Mouse (Mus musculus) forebrain, embryonic 15.5 days (tissue): ENCODE data around the gene Adcy2. TPM values are rescaled to one million over a fixed set of nuclear protein-coding genes. Genes with fewer than 3 reads are reported as not detected.

Experiments used
- ATAC-seq: fragments of 200-750 bp; cut with Nextera tagmentation; replicated peaks from 2 replicates; pipeline ENCODE4 v1.8.0; 2017; ENCODE audit warnings: mild to moderate bottlenecking, moderate TSS enrichment, moderate library complexity
- H3K27ac ChIP-seq: fragments of 300-500 bp; sonication (generic); replicated peaks from 2 replicates; pipeline ENCODE4 v1.5.1; 2015; ENCODE audit warnings: mild to moderate bottlenecking, inconsistent platforms
- H3K27me3 ChIP-seq: fragments of 300-500 bp; sonication (generic); 2 replicates; pipeline ENCODE4 v1.6.1; 2015; ENCODE audit warnings: inconsistent platforms
- H3K36me3 ChIP-seq: fragments of 300-500 bp; sonication (generic); 2 replicates; pipeline ENCODE4 v1.6.1; 2015; ENCODE audit warnings: mild to moderate bottlenecking, inconsistent platforms
- H3K4me1 ChIP-seq: fragments of 300-500 bp; sonication (generic); 2 replicates; pipeline ENCODE4 v1.6.1; 2015; ENCODE audit warnings: inconsistent platforms
- H3K4me2 ChIP-seq: fragments of 300-500 bp; sonication (generic); replicated peaks from 2 replicates; pipeline ENCODE4 v1.6.1; 2015; ENCODE audit warnings: mild to moderate bottlenecking, inconsistent platforms
- H3K4me3 ChIP-seq: fragments of 300-500 bp; sonication (generic); 2 replicates; pipeline ENCODE4 v1.5.1; 2015; ENCODE audit warnings: mild to moderate bottlenecking, inconsistent platforms
- H3K9ac ChIP-seq: fragments of 300-500 bp; sonication (generic); replicated peaks from 2 replicates; pipeline ENCODE4 v1.6.1; 2015; ENCODE audit warnings: mild to moderate bottlenecking, inconsistent platforms
- H3K9me3 ChIP-seq: fragments of 300-500 bp; sonication (generic); 2 replicates; pipeline ENCODE4 v1.6.1; 2016; ENCODE audit warnings: inconsistent platforms
- WGBS: fragments of 180-500 bp; shearing (Covaris S2); methylation state at CpG from one replicate; pipeline ENCODE4 v1.1.7; 2015; ENCODE audit warnings: mixed read lengths; 5-methylcytosine and 5-hydroxymethylcytosine counted together
- polyA plus RNA-seq: library from polyadenylated mRNA; unstranded; fragments of >200 nt; fragmentation: Nextera tagmentation; extraction: Ambion mirVana; gene quantifications from 2 replicates; pipeline ENCODE4 v1.2.1, GENCODE M21; 2015

Gene Adcy2
- polyA plus RNA-seq, 1 experiment from 2014 or later, result 4.2 TPM

- H3K9me3 ChIP-seq, result no peaks in the 10 kb centered on the region
These were observed 2.8 kb upstream of the Adcy2 start for GRCm38 (mm10) chr13:69002173-69002572.

DNA sequence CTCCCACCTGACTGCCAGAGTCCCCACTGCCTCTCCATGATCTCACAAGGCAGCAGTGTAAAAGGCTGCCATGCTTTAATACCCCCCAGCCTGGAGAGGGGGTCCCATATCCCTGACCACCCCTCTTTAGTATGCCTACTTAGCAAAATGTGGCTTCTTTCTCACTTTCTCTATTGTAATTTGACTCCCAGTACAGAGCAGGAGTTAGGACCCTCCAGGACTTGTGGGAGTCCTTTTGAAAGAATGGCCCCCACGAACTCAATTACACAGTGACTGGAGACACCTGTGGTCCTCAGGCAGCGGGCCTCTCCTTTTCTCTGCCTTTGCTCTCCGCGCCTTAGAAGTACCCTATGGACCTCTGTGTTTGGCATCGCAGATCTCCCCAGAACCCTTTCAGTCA, 485 bp upstream of the Adcy2 start:
- H3K4me2 ChIP-seq, result peak overlapping the region; percentile 87
- H3K27ac ChIP-seq, result no peak overlapping the region
- peaks cover 6% of the 10 kb centered on the region; the same call in 1 of the 2 replicates for H3K27me3 ChIP-seq
- peak overlapping the region; percentile 63 for H3K4me3 ChIP-seq
- H3K4me1 ChIP-seq, result peaks cover 30% of the 10 kb centered on the region
- no peaks in the 10 kb centered on the region for H3K36me3 ChIP-seq
- ATAC-seq, result no peak
- no peaks in the 10 kb centered on the region for H3K9me3 ChIP-seq
- 47% methylated on average over 5 of the region's 5 CpGs for WGBS
- H3K9ac ChIP-seq, result peak overlapping the region; percentile 65

More at GRCm38 (mm10) chr13:69002173-69002572, 2.8 kb upstream of the Adcy2 start:
- WGBS, result 23% methylated on average over 4 of the region's 4 CpGs
- Histone ChIP-seq H3K36me3 (no peaks in the 10 kb centered on the region), H3K4me1 (peaks cover 21% of the 10 kb centered on the region), H3K4me3 (no peak overlapping the region), H3K27ac (no peak overlapping the region), H3K27me3 (peaks cover 6% of the 10 kb centered on the region; the same call in 1 of the 2 replicates), H3K9ac (no peak overlapping the region), H3K4me2 (no peak overlapping the region)
- 0 out of 2 replicates have a peak, but pooled peaks have one; percentile 0 for ATAC-seq

GRCm38 (mm10) chr13:68998558-68998917, 803 bp downstream of the Adcy2 start:
- Histone ChIP-seq H3K4me3 (peak overlapping the region; percentile 63), H3K4me1 (peaks cover 30% of the 10 kb centered on the region), H3K36me3 (no peaks in the 10 kb centered on the region), H3K4me2 (peak overlapping the region; percentile 87), H3K27ac (0 out of 2 replicates have a peak overlapping the region, but pooled peaks have one; percentile 16), H3K27me3 (peaks cover 6% of the 10 kb centered on the region; the same call in 1 of the 2 replicates), H3K9me3 (no peaks in the 10 kb centered on the region), H3K9ac (peak overlapping the region; percentile 65)
- ATAC-seq, result peak; percentile 46
- WGBS, result 2% methylated on average over 17 of the region's 17 CpGs

GRCm38 (mm10) chr13:68997821-68998551, 1.4 kb downstream of the Adcy2 start:
- Histone ChIP-seq H3K27me3 (peaks cover 6% of the 10 kb centered on the region; the same call in 1 of the 2 replicates), H3K4me2 (peak overlapping the region; percentile 87), H3K4me1 (peaks cover 30% of the 10 kb centered on the region), H3K4me3 (peak overlapping the region; percentile 63), H3K9ac (peak overlapping the region; percentile 65; the same call in 1 of the 2 replicates), H3K9me3 (no peaks in the 10 kb centered on the region), H3K36me3 (no peaks in the 10 kb centered on the region), H3K27ac (no peak overlapping the region)
- 12% methylated on average over 22 of the region's 22 CpGs for WGBS
- no peak for ATAC-seq

DNA sequence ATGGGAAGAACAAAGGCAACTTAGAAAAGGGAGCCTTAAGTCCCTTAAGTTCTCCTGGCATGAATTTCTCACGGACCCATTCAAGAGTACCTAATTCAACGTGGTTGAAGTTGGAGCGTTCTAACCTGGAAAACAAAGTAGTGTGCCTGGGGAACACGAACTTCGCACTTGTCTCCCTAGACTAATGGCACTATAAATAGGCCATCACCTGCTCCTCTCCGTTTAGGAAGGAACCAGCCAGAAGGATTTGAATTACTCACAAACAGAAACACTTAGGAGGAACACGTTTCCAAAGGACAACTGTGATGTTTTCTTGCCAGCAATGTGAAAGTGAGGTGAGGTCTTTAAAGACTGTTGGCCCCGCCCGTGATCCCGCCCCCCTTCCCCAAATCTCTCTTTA, 2.0 kb downstream of the Adcy2 start:
- H3K36me3 ChIP-seq, result no peaks in the 10 kb centered on the region
- no peak overlapping the region for H3K9ac ChIP-seq
- peaks cover 6% of the 10 kb centered on the region; the same call in 1 of the 2 replicates for H3K27me3 ChIP-seq
- peak overlapping the region; percentile 63 for H3K4me3 ChIP-seq
- 33% methylated on average over 10 of the region's 10 CpGs for WGBS
- H3K9me3 ChIP-seq, result no peaks in the 10 kb centered on the region
- no peak overlapping the region for H3K27ac ChIP-seq
- no peak for ATAC-seq
- peaks cover 30% of the 10 kb centered on the region for H3K4me1 ChIP-seq
- peak overlapping the region; percentile 87 for H3K4me2 ChIP-seq

- Histone ChIP-seq H3K4me1 (peaks cover 30% of the 10 kb centered on the region), H3K27me3 (peaks cover 6% of the 10 kb centered on the region; the same call in 1 of the 2 replicates), H3K27ac (no peak overlapping the region), H3K36me3 (no peaks in the 10 kb centered on the region), H3K9ac (no peak overlapping the region), H3K4me3 (no peak overlapping the region), H3K9me3 (no peaks in the 10 kb centered on the region), H3K4me2 (no peak overlapping the region)
- no peak for ATAC-seq
- WGBS, result 41% methylated on average over 3 of the region's 3 CpGs
These were observed 2.7 kb downstream of the Adcy2 start for GRCm38 (mm10) chr13:68996661-68997060.

DNA sequence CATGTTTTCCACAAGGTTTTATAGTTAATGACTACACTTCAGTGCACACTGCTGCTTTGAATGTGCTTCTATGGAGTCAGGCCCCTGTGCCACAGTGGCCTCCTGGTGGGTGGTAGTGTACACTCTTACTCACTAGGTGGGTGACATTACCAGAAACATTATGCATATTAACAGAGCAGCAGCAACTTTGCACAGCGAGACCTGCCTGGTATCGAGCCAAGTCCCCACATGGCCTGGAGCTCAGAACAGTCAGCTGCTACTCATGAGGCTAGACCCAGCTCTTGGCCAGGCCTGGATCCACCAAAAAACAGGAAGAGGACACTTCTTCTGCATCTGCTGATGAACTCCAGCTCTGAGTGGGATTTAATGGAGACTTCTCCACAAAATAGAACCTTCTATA, 13.6 kb downstream of the Adcy2 start:
- Histone ChIP-seq H3K4me1 (no peaks in the 10 kb centered on the region), H3K27me3 (no peaks in the 10 kb centered on the region), H3K36me3 (no peaks in the 10 kb centered on the region), H3K27ac (no peak overlapping the region), H3K9me3 (no peaks in the 10 kb centered on the region), H3K4me3 (no peak overlapping the region), H3K9ac (no peak overlapping the region), H3K4me2 (no peak overlapping the region)
- no peak for ATAC-seq
- WGBS, result 60% methylated on average over 2 of the region's 2 CpGs

GRCm38 (mm10) chr13:68984000-68984399, 15.3 kb downstream of the Adcy2 start:
- 85% methylated on average over 15 of the region's 15 CpGs for WGBS
- Histone ChIP-seq H3K27ac (no peak overlapping the region), H3K4me2 (no peak overlapping the region), H3K4me1 (no peaks in the 10 kb centered on the region), H3K9ac (no peak overlapping the region), H3K27me3 (no peaks in the 10 kb centered on the region), H3K9me3 (no peaks in the 10 kb centered on the region), H3K4me3 (no peak overlapping the region), H3K36me3 (no peaks in the 10 kb centered on the region)
- ATAC-seq, result no peak

GRCm38 (mm10) chr13:68981048-68981447, 18.3 kb downstream of the Adcy2 start:
- Histone ChIP-seq H3K9ac (no peak overlapping the region), H3K36me3 (no peaks in the 10 kb centered on the region), H3K27ac (no peak overlapping the region), H3K4me3 (no peak overlapping the region), H3K4me2 (no peak overlapping the region), H3K27me3 (no peaks in the 10 kb centered on the region), H3K4me1 (no peaks in the 10 kb centered on the region), H3K9me3 (no peaks in the 10 kb centered on the region)
- 90% methylated on average over 2 of the region's 2 CpGs for WGBS
- no peak for ATAC-seq

- Histone ChIP-seq H3K4me3 (no peak overlapping the region), H3K36me3 (no peaks in the 10 kb centered on the region), H3K9ac (no peak overlapping the region), H3K4me2 (no peak overlapping the region), H3K27ac (no peak overlapping the region), H3K9me3 (no peaks in the 10 kb centered on the region), H3K27me3 (no peaks in the 10 kb centered on the region), H3K4me1 (no peaks in the 10 kb centered on the region)
- 60% methylated on average over 3 of the region's 3 CpGs for WGBS
- no peak for ATAC-seq
These were observed 26.2 kb downstream of the Adcy2 start for GRCm38 (mm10) chr13:68973143-68973542.

DNA sequence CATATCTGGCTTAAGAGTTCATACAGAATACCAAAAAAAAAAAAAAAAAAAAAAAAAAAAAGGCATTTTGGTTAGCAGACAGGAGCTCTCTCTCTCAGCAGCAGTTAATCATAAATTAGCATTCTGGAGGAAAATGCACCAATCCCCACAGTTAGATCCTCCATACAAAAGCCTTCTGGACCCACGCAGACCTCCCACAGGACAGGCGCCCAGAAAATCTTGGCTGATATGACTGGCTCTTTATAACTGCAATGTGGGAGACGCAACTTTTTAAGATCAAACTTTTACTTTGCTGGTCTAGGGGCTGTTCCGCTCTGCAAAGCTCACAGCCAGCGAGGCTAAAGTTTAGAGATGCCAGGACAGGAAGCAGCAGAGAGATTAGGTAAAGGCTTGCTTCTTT, 37.8 kb downstream of the Adcy2 start:
- Histone ChIP-seq H3K4me2 (no peak overlapping the region), H3K4me3 (no peak overlapping the region), H3K36me3 (no peaks in the 10 kb centered on the region), H3K4me1 (no peaks in the 10 kb centered on the region), H3K27me3 (no peaks in the 10 kb centered on the region), H3K9me3 (no peaks in the 10 kb centered on the region), H3K27ac (no peak overlapping the region), H3K9ac (no peak overlapping the region)
- no peak for ATAC-seq
- WGBS, result 70% methylated on average over 5 of the region's 5 CpGs

- 73% methylated on average over 6 of the region's 6 CpGs for WGBS
- Histone ChIP-seq H3K4me1 (no peaks in the 10 kb centered on the region), H3K27ac (no peak overlapping the region), H3K4me2 (no peak overlapping the region), H3K9me3 (no peaks in the 10 kb centered on the region), H3K27me3 (no peaks in the 10 kb centered on the region), H3K9ac (no peak overlapping the region), H3K4me3 (no peak overlapping the region), H3K36me3 (no peaks in the 10 kb centered on the region)
- no peak for ATAC-seq
These were observed 38.8 kb downstream of the Adcy2 start for GRCm38 (mm10) chr13:68960513-68960912.

GRCm38 (mm10) chr13:68959406-68959805, 39.9 kb downstream of the Adcy2 start:
- WGBS, result 89% methylated on average over 4 of the region's 4 CpGs
- H3K9me3 ChIP-seq, result no peaks in the 10 kb centered on the region
- ATAC-seq, result no peak
- no peak overlapping the region for H3K4me3 ChIP-seq
- no peaks in the 10 kb centered on the region for H3K4me1 ChIP-seq
- H3K27me3 ChIP-seq, result no peaks in the 10 kb centered on the region
- H3K36me3 ChIP-seq, result no peaks in the 10 kb centered on the region
- no peak overlapping the region for H3K9ac ChIP-seq
- H3K4me2 ChIP-seq, result no peak overlapping the region
- H3K27ac ChIP-seq, result no peak overlapping the region
